Mouse (Mus musculus) E14TG2a.4 (cell line): ENCODE measurements around the gene Mapkapk2.

Source experiments
- H3K27me3 ChIP-seq: 2 replicates; pipeline ENCODE4 v1.6.1; 2014; ENCODE audit warnings: low read length, control low read depth; ENCODE audit not compliant: insufficient read depth
- H3K36me3 ChIP-seq: 2 replicates; pipeline ENCODE4 v1.6.1; 2014; ENCODE audit warnings: low read length, control low read depth; ENCODE audit not compliant: insufficient read depth
- H3K4me1 ChIP-seq: replicated peaks from 2 replicates; pipeline ENCODE4 v1.6.1; 2014; ENCODE audit warnings: low read depth, low read length, control low read depth
- H3K4me3 ChIP-seq: replicated peaks from 2 replicates; pipeline ENCODE4 v1.5.1; 2014; ENCODE audit warnings: mild to moderate bottlenecking, low read length
- H3K9me3 ChIP-seq: 2 replicates; pipeline ENCODE4 v1.6.1; 2014; ENCODE audit warnings: low read length, control low read depth
- CTCF ChIP-seq: conservative IDR thresholded peaks from 2 replicates; pipeline ENCODE4 v1.5.1; 2014; ENCODE audit warnings: low read length
- NANOG ChIP-seq: IDR thresholded peaks from 2 replicates; pipeline ENCODE4 v1.6.1; 2014; ENCODE audit warnings: borderline replicate concordance, low read length, mixed read lengths
- POU5F1 ChIP-seq: IDR thresholded peaks from 2 replicates; pipeline ENCODE4 v1.6.1; 2014; ENCODE audit warnings: low read length, borderline replicate concordance

Gene Mapkapk2

DNA sequence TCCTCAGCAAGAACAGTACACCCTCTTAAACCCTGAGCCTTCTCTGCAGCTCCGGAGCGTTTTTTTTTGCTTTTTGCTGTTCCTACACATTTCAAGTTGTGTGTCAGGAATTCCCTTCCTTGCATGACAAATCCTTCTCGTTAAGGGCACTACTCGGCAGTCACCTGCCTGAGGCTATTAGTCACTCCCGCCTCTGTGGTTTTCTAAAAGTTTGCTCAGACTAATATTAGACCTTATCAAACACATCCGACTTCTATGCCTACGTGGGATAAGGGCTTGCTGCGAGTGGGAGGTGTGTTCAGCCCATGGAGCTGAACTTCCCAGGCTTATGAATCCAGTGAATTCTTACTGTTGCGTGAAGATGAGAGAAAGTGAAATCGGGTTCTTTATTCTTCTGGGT lies 20.9 kb upstream of the Mapkapk2 start:
- H3K36me3 ChIP-seq: no peaks in the 10 kb centered on the region
- H3K4me1 ChIP-seq: peaks cover 15% of the 10 kb centered on the region
- H3K27me3 ChIP-seq: peaks cover 41% of the 10 kb centered on the region
- H3K9me3 ChIP-seq: no peaks in the 10 kb centered on the region
- H3K4me3 ChIP-seq: no peak overlapping the region
- TF ChIP-seq CTCF: no peak

DNA sequence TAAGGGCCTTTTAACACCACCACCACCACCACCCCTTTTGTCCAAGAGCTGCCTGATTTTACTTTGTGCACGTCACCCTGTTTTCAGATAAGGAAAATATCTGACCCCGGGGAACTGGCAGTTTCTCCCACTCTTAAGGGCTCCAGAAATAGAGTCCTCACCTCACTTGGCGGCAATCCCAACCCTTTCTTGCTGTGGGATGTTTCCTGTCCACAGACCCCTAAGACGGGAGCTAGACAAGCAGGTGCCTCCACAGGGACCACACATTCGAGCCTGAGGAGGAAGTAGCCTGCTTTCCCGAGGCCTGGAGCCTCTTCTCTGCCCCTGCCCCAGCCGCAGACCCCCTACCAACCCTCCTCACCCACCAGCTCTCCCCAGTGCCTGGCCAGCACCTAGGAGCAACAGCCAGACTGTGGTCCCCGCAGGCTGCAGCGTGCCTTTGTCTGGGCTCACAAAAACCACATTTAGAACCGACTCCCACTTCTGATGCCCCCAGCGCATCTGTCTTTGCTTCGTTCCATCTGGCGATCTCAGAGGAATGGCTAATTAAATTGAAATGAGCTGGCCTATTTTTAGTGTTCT lies 18.9 kb upstream of the Mapkapk2 start:
- H3K27me3 ChIP-seq: peaks cover 46% of the 10 kb centered on the region
- no peaks in the 10 kb centered on the region for H3K36me3 ChIP-seq
- no peak for TF ChIP-seq NANOG
- TF ChIP-seq CTCF: no peak
- TF ChIP-seq POU5F1: no peak
- H3K4me1 ChIP-seq: peaks cover 18% of the 10 kb centered on the region
- peak overlapping the region; percentile 57 for H3K4me3 ChIP-seq
- H3K9me3 ChIP-seq: no peaks in the 10 kb centered on the region

GRCm38 (mm10) chr1:131115932-131116331 lies 18.3 kb upstream of the Mapkapk2 start:
- Histone ChIP-seq H3K36me3 (no peaks in the 10 kb centered on the region), H3K4me3 (no peak overlapping the region), H3K27me3 (peaks cover 46% of the 10 kb centered on the region), H3K9me3 (no peaks in the 10 kb centered on the region), H3K4me1 (peaks cover 18% of the 10 kb centered on the region)
- TF ChIP-seq CTCF: peak; percentile 71
- TF ChIP-seq POU5F1: no peak
- TF ChIP-seq NANOG: no peak

DNA sequence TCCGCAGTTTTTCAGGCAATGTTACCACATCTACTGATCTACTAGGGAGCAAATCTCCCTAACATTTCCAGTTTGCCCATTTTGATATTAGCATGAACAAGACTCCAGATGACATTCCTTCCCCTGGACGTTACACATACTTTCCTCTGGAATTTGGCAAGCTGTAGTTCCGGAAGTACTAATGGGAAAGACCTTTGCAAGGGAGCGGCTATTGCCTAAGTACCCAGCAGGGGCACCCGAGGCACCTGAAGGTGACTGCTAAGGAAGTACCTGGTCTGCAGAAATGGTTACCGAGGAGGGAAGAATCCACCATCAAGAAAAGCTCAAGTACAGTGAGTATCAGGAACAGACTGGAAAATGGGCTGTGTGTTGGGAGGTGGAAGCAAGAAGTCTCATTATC lies 14.9 kb upstream of the Mapkapk2 start:
- no peaks in the 10 kb centered on the region for H3K9me3 ChIP-seq

GRCm38 (mm10) chr1:131110525-131111106 lies 13.0 kb upstream of the Mapkapk2 start:
- no peaks in the 10 kb centered on the region for H3K36me3 ChIP-seq
- H3K4me3 ChIP-seq: no peak overlapping the region
- peaks cover 25% of the 10 kb centered on the region for H3K27me3 ChIP-seq
- H3K4me1 ChIP-seq: peaks cover 12% of the 10 kb centered on the region
- TF ChIP-seq POU5F1 (no peak), NANOG (no peak), CTCF (no peak)
- H3K9me3 ChIP-seq: no peaks in the 10 kb centered on the region

More for the DNA sequence above, 14.9 kb upstream of the Mapkapk2 start:
- Histone ChIP-seq H3K27me3 (peaks cover 35% of the 10 kb centered on the region), H3K4me1 (peaks cover 19% of the 10 kb centered on the region), H3K4me3 (no peak overlapping the region), H3K36me3 (no peaks in the 10 kb centered on the region)
- TF ChIP-seq NANOG: no peak
- TF ChIP-seq POU5F1: no peak
- TF ChIP-seq CTCF: peak; percentile 21; the same call in 1 of the 2 replicates

GRCm38 (mm10) chr1:131107575-131108308 lies 10.1 kb upstream of the Mapkapk2 start:
- H3K9me3 ChIP-seq: no peaks in the 10 kb centered on the region
- peaks cover 12% of the 10 kb centered on the region for H3K4me1 ChIP-seq
- H3K36me3 ChIP-seq: no peaks in the 10 kb centered on the region
- no peak overlapping the region for H3K4me3 ChIP-seq
- peaks cover 17% of the 10 kb centered on the region for H3K27me3 ChIP-seq
- TF ChIP-seq NANOG (no peak), POU5F1 (no peak), CTCF (no peak)

GRCm38 (mm10) chr1:131103776-131104424 lies 6.3 kb upstream of the Mapkapk2 start:
- Histone ChIP-seq H3K27me3 (peaks cover 46% of the 10 kb centered on the region), H3K4me1 (peaks cover 8% of the 10 kb centered on the region; the same call in 1 of the 2 replicates), H3K9me3 (no peaks in the 10 kb centered on the region), H3K36me3 (no peaks in the 10 kb centered on the region), H3K4me3 (no peak overlapping the region)
- no peak for TF ChIP-seq NANOG
- no peak for TF ChIP-seq POU5F1
- TF ChIP-seq CTCF: no peak

GRCm38 (mm10) chr1:131100808-131101207 lies 3.2 kb upstream of the Mapkapk2 start:
- Histone ChIP-seq H3K4me3 (no peak overlapping the region), H3K9me3 (no peaks in the 10 kb centered on the region), H3K4me1 (peaks cover 8% of the 10 kb centered on the region), H3K36me3 (no peaks in the 10 kb centered on the region), H3K27me3 (peaks cover 63% of the 10 kb centered on the region)
- TF ChIP-seq POU5F1: no peak
- no peak for TF ChIP-seq CTCF
- TF ChIP-seq NANOG: no peak
